Mouse (Mus musculus) left cerebral cortex, postnatal 14 days (tissue): ENCODE data around the gene Uri1. TPM values are rescaled to one million over a fixed set of nuclear protein-coding genes. Genes with fewer than 3 reads are reported as not detected.

Experiments
- DNase-seq, 2 experiments: peaks; one replicate each; pipeline ENCODE4 v3.0.0; 2021 to 2022; ENCODE audit warnings: low spot score in 2 of 2, mixed read lengths in 1 of 2
- intact Hi-C: fragments of 180-260 bp; cut with DNase I; formaldehyde crosslinking; loops from one replicate; pipeline ENCODE4 v1.15.1; 2025
- long read RNA-seq, 2 experiments: library from polyadenylated mRNA; stranded (forward); transcript quantifications; one replicate each; pipeline ENCODE4 v2.0.0; 2021
- total RNA-seq, 2 experiments: library from RNA; stranded (reverse); gene quantifications; 2 replicates each; pipeline ENCODE4 v1.2.3; 2021

Uri1 gene
- total RNA-seq: 10 to 100 TPM; 51.1 to 55.4 TPM
- long read RNA-seq, experiment 1, transcript Uri1-201 (11 exons, 3,441 nt): major isoform, 96 of 118 reads
- long read RNA-seq, experiment 1, partial matches to known transcripts: 0 of 118 reads
- long read RNA-seq, experiment 1, other reads (novel, unspliced or antisense): 22 of 118 reads
- long read RNA-seq, experiment 2, transcript Uri1-201 (11 exons, 3,441 nt): major isoform, 83 of 92 reads
- long read RNA-seq, experiment 2, partial matches to known transcripts: 0 of 92 reads
- long read RNA-seq, experiment 2, other reads (novel, unspliced or antisense): 9 of 92 reads

DNA sequence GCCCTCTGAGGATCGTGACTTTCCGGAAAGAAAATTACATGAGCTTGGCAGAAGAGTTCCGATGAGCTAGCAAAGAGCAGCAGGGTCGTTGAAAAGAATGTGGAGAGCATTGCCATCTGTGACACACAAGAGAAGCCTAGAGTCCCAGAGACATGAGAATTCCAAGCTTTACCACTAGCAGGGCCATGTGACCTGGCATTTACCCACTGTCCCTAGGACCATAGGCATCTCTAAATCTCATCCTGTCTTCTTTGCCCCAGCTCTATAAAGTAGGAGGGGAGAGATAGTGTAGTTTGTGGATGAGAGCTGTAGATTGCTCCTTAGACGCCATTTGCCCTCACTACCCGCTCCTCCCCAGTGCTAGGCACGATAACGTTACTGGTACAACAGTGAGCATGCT lies at the start of gene Uri1:
Uri1 (minus strand) TSS at position 101 of the 400 bp plus-strand sequence.
- no peak for DNase-seq
- intact Hi-C loops: no loop called here

DNA sequence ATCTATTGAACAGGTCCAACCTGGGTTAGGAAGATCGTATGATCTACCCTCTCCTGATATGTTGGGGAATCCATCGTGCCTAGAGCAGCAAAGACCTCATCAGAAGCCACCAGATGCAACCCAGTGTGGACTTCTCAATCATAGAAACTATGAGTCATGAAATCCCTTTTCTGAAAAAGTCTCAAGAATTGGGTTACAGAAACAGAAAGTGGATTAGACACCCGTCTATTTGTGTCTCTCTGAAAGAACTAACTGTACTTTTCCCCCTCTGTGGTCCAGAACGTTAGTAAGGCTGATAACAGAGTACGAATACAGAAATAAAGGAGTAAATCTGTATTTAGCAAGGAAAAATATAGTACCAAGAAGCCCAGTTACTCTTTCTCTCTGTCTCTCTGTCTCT lies 47.7 kb upstream of the Uri1 start:
- peak in 1 of 2 experiments; percentile 61 for DNase-seq
- intact Hi-C loops: loop anchor here (5.0 kb wide), 1 partner anchor 699 kb away; no protein-coding TSS in a partner anchor

DNA sequence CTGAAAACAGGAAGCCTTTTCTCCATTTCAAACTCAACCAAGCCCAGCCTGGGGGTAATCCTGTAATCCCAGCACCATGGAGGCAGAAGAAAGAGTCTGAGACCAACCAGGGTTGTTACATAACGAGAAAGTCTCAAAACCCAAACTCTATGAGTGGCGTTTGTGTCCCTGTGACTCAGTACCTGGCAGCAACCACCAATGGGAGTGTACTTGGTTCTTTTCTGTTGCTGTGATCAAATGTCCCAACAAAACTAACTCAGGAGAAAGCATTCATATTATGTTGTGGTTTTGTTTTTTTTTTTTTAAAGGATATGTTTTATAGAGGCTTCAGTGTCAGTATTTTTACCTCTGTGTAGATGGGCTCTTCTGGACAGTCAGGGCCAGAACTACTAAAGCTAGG lies 47.3 kb upstream of the Uri1 start:
- intact Hi-C loops: loop anchor here (5.0 kb wide), 1 partner anchor 698 kb away; no protein-coding TSS in a partner anchor
- no peak for DNase-seq

DNA sequence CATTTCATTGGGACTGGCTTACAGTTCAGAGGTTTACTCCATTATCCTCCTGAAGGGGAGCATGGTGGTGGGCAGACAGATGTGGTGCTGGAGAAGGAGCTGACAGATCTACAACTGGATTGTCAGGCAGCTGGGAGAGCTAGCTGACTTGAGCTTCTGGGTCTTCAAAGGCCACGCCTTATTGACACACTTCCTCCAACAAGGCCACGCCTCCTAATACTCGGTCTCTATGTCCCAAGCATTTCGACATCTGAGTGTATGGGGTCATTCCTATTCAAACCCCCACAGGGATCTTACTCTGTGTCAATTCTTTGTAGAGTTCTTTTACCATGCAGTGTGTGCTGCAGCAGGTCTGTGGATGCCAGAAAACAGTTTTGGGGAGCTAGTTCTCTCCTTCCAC lies 41.1 kb upstream of the Uri1 start:
- no peak for DNase-seq
- intact Hi-C loops: no loop called here

DNA sequence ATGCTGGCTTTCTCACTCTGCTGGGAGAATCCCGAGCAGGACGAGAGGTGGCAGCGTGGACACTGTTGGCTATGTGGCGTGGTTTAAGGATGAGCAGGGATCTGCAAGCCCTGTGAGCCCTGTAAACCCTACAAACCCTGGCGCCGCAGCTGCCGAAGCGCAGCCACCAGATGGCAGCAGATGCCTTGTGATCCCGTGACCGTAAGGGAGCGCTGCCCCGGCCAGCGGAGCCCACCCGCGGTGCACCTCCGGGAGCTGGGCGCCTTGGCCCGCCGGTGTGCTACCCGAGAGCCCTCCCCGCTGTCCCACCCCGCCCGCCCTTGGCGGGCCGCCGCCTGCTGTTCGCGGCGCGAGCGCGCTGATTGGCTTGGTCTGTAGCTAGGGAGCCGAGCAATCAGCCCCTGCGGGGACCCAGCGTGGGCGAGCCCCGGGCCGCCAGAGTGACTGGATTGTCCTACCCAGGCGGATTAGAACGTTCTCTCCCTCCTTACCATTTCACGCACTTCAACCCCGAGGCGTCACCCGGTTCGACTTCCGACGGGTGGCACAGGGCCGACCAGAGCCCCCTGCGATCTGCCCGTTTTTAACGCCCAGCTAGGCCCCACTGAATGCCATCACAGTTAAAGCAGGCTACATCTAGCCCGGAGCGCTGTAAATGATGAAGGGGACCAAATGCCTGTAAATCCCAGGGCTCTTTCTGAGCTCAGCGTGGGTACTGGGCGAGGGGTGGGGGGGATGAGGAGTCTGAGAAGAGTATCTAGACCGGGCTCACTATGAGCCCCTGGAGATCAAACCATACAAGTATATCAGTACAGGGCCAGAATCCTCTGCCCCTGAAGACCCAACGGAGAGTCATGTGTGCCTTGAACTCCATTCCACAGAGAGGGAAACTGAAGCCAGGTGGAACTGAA lies 38.0 kb upstream of the Uri1 start:
- intact Hi-C loops: loop anchor here (2.0 kb wide), 2 partner anchors 69 to 79 kb away; no protein-coding TSS in a partner anchor
- DNase-seq: peak; percentile 91

DNA sequence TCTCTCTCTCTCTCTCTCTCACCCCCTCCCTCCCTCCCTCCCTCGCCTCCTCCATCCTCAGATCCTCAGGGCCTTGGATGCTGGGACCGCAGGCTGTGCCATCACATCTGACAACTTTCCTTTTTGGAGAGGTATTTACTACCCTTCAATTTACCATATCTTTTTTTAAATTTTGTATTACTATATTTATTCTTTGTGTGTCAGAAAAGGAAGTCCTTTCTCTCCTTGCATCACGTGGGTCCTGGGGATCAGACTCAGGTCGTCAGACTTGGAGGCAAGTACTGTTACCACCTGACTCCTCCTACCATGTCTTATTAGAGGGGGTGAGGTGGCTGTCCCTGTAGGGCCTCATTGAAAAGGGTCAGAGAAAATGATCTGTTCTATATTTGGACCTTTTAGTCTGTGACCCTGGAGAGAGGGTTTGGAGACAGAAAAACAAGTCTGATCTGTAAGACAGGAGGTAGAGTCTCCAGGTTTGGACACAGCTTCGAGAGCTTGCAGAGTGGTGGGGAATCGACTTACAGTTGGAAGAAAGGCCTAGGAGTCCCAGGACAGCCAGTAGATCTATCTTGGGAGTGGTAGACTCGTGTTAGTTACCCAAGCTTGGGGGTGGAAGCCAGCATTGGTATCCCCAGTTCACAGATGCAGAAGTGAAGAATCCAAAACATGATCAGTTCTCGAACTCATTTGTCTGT lies 36.4 kb upstream of the Uri1 start:
- intact Hi-C loops: loop anchor here (2.0 kb wide), 2 partner anchors 71 to 81 kb away; no protein-coding TSS in a partner anchor
- DNase-seq: no peak

DNA sequence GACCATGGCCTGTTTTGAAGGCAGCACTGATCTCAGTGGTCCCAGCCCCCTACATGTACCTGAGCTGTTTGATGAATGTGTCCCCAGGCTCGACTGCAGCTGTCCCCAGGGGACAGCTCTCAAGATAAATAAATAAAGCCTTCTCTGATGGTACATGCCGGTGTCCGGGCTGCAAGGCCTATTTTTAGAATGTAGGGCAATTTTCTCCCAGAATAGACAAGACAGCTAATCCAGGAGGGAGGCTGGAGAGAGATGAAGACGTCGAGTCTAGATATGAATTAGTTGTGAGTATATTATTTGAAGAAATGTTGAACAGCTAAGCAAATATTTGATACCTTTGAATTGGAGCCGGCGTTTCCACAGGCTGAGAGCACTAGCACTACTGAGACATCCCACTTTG lies 35.7 kb upstream of the Uri1 start:
- intact Hi-C loops: no loop called here
- no peak for DNase-seq

DNA sequence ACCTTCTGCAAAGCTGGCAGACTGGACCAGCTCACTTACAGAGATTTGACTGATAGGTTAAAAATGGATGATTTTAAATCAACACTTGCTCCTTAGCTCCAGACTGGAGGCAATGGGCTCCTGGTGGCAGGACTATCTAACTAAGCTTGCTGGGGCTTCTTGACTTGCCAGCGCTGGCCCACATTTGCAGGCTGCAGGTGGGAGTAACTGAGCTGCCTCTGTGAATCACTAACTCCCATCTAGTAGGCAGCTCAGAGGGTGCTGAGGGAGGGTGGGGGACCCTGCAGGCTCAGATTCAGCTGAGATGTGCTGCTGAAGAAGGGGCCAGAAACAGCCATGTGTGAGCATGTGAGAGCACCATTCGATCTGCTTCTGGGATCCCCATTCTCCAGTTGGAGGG lies 32.6 kb upstream of the Uri1 start:
- intact Hi-C loops: no loop called here
- peak; percentile 42 to 44 for DNase-seq

DNA sequence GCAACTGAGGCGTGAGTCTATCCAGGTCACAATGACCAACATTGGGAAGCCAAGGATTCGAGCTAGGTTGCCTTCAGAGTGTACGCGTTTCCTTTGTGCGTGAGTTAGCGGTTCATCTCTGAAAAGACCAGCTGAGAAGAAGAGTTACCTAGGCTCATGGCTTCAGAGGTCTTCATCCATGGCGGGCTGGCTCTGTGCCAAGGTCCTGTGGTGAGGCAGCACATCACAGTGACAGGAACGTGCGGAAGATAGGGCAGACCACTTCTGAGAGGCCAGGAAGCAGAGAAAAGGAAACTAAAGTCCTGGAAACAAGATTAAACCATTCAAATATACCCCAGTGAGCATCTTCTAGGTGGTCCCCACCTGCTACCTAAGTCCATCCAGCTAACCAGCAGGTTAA lies 30.9 kb upstream of the Uri1 start:
- no peak for DNase-seq
- intact Hi-C loops: no loop called here

DNA sequence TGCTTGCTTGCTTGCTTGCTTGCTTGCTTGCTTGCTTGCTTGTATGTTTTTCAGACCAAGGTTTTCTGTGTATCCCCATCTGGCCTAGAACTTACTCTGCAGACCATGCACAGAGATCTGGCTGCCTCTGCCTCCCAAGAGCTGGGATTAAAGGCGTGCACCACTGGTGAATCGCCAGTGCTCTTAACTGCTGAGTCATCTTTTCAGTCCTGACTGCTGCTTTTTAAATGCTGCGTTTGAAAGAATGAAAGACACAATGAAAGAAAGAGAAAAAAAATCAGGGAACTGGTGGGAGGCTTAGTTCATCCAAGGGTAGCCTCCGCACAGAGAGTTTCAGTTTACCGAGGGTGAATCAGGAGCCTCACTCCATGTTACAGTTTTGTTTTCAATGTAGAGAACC lies 23.9 kb upstream of the Uri1 start:
- intact Hi-C loops: no loop called here
- DNase-seq: no peak

DNA sequence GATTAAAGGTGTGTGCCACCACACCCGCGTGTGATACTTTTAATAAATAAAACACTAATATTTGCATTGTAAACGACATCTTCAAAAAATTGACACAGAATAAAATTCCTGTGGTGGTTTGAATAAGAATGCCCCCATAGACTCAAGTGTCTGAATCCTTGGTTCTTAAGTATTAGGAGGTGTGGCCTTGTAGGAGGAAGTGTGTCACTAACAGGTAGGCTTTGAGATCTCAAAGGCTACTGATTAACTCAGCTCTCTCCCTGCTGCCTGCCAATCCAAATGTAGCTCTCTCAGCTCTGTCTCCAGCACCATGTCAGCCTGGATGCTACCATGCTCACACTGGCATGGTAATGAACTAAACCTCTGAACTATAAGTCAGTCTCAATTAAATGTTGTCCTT lies 17.9 kb upstream of the Uri1 start:
- no peak for DNase-seq
- intact Hi-C loops: no loop called here

DNA sequence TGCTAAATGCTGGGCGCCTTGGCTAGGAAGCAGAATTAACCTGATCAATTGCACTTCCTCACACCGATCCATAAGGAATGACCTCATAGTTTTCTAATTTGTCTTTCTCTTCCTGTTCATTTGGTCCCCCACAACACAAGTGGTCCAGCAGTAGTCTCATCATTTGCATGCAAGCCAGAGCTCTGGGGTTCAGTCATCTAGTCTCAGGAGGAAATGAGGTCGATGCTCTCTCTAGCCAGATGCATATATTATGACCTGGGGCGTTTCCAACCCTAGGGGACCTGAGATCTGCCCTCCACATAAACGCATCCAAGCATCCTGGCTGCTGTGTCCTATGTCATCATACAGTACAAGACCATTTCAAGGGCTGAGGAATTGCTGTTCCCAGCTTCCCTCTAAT lies 14.2 kb upstream of the Uri1 start:
- DNase-seq: no peak
- intact Hi-C loops: no loop called here

DNA sequence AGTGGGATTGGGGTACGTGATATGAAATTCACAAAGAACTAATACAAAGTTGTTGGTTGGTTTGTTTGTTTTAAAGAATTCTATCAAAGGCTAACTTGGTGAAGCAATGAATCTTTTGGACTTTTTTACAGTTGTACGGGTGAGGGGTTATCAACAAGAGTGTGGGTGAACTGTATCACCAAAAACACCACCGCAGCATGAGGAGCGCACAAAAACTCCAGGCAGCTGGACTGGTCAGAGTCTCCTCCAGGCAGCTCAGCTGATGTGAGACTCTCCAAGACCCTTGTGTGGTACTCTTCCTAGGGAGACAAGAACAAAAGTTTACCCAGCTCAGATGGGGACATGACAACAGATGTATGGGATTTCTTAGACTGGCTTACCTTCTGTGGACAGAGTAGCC lies 7.8 kb upstream of the Uri1 start:
- intact Hi-C loops: no loop called here
- no peak for DNase-seq

DNA sequence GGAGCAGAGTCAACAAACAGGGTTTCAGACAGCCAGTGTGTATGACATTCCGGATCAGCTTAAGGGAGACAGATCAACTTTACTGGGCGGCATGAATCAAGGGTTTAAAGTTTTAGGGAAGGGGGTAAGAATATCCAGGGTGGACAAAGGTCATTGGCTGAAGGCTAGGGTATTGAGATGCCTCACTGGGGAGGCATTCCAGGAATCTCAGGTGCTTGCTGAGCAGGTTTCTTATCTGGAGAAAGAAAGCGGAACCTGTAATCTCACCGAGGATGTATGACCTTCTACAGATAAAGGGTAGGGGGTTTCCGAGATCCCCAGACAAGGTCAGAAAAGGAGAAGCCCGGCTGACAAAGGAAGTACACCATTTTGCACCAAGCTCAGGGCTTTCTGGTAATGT lies 7.3 kb upstream of the Uri1 start:
- intact Hi-C loops: no loop called here

DNA sequence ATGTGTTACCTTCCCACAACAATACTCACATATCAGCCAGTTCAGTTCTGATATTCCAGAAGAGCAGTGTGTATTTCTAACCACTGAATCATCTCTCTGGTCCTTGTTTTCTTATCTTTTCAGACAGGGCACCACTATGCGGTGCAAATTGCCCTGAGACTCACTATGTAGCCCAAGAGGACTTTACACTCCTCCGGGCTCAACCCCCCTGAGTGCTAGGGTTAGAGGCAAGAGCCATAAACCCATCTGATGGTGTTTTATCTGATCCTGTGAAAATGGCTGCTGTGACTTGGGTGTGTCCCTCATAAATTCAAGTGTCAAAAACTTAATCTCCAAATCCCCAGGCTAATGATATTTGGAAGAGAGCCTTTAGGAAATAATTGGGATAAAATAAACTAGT lies 6.6 kb upstream of the Uri1 start:
- intact Hi-C loops: no loop called here

More for the DNA sequence above, 7.3 kb upstream of the Uri1 start:
- no peak for DNase-seq

DNA sequence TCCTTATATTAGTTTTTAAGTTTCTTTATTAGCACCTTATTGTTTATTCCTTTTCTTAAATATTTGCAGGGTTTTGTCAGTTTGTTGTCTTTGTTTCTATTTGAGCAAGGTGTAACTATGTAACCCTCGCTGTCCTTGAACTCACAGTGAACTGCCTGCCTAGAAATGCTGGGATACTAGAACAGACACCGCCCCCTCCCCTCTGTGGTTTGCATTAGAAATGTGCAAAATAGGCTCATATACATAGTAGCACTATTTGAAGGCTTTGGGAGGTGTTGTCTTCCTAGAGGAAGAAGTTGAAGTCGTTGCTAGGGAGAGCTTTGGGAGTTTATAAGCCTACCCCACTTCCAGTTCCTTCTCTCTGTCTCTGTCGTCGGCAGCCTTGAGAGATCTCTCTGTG lies 5.7 kb upstream of the Uri1 start:
- intact Hi-C loops: no loop called here
- DNase-seq: no peak

More for the DNA sequence above, 6.6 kb upstream of the Uri1 start:
- DNase-seq: no peak

DNA sequence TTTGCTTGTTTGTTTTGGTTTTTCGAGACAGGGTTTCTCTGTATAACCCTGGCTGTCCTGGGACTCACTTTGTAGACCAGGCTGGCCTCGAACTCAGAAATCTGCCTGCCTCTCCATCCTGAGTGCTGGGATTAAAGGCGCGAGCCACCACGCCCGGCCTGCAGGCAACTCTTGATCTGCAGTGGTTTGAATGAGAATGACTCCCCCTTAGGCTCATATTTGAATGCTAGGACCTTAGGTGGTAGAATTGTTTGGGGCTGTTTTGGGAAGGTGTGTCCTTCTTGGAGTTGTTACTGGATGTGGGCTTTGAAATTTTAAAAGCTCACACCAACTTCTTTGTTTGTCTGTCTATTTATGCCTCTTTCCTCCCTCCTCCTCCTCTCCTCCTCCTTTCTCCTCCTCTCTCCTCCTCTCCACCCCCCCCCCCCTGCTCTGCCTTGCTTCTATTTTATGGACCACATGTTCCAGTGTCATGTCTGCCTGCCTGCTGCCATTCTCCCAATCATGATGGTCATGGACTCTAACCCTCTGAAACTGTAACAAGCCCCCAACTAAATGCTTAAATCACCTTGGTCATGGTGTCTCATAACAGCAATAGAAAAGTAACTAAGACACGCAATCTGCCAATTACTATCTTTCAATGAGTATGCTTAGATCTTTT lies 4.7 kb upstream of the Uri1 start:
- intact Hi-C loops: no loop called here

DNA sequence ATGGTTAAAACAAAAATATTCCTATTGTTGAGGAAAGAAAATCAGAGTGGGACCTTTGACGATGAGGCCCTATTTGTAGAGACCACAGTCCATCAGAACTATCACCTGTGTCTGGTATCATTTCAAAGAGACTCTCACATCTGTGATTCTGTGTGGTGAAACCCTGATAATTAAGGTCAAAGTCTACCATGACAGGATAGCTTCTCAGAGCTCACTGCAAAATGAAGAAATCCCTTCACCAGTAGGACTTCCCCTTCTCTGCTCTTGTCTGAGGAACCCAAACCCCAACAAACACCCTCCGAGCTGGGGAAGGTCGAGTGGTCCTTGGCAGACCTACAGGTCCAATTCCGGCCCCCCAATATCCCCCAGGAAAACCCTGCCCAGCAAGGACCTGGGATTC lies 1.5 kb upstream of the Uri1 start:
- DNase-seq: no peak
- intact Hi-C loops: no loop called here

More for the DNA sequence above, 4.7 kb upstream of the Uri1 start:
- DNase-seq: no peak

DNA sequence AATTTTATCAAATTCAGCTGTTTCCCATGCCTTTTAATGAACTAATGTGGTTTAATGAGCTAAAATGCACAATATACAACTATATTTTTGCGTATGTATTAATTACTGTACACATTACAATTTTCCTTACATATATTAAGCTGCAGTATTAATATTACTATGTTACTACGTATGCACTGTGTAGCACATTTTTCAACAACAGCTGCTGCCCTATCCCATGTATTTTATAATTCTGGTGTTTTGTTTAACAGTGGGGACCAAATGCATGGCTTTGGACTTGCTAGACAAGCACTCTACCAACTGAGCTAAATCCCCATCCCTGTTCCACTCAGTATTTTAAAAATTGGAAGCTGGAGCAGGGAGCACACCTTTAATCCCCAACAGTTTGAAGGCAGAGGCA lies 3.6 kb downstream of the Uri1 start:
- intact Hi-C loops: no loop called here
- DNase-seq: no peak

DNA sequence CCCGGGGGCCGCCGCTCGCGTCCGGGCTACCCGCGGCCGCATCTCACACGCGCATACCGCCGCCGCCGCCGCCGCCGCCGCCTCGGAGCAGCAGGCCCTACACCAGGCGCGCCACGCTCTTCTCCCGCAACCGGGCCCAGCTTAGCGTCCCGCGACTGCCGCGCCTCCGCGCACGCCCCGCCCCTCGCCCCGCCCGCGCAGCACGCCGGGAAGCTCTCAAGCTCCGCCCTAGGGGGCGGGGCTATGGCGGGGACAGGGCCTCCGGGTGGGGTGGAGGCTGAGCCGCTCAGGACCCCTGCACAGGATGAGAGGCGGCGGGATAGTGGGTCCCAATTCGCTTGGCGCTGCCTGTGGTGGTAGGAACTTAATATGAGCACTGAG lies 4.0 kb downstream of the Uri1 start:
- intact Hi-C loops: no loop called here
- DNase-seq: peak; percentile 84 to 91
